19 mouse cellular contexts compared by ENCODE assay signal in genomic region chr5:53485934-53486475, GRCm38 (mm10). TPM values are rescaled to one million over a fixed set of nuclear protein-coding genes. Genes with fewer than 3 reads are reported as not detected.
DNase-seq lines count a peak whose midpoint lies in the region; ATAC-seq and TF ChIP-seq lines count a peak whose summit lies in the region.
"Had no signal": no experiment of that assay in that cellular context is flagged by ENCODE, and none has a peak within 500 bp of the region (broad histone marks: within the 10 kb centered on the region; RNA-seq: fewer than 3 reads in every experiment).

No protein-coding gene starts in this region.

- H3K36me3 ChIP-seq in lung, postnatal 0 days (ENCODE audit: insufficient read depth, low read length): no peaks in the 10 kb centered on the region
- no peaks in the 10 kb centered on the region for H3K36me3 ChIP-seq in macrophage (ENCODE audit: inconsistent target)
- H3K36me3 ChIP-seq: embryonic facial prominence, embryonic 15.5 days; forebrain, embryonic 10.5 days; liver, embryonic 12.5 days; neural tube, embryonic 13.5 days had no signal

- H3K9me3 ChIP-seq in lung, postnatal 0 days (ENCODE audit: low read length): no peaks in the 10 kb centered on the region
- H3K9me3 ChIP-seq: embryonic facial prominence, embryonic 15.5 days; forebrain, embryonic 10.5 days; liver, embryonic 12.5 days; neural tube, embryonic 13.5 days had no signal

- no peak overlapping the region for H3K27ac ChIP-seq in lung, postnatal 0 days (ENCODE audit: low read length)
- peak overlapping the region; percentile 51; the same call in 1 of the 2 replicates for H3K27ac ChIP-seq in macrophage
- H3K27ac ChIP-seq: embryonic facial prominence, embryonic 15.5 days; forebrain, embryonic 10.5 days; liver, embryonic 12.5 days; neural tube, embryonic 13.5 days had no signal

- no peak overlapping the region for H3K4me3 ChIP-seq in lung, postnatal 0 days (ENCODE audit: low read depth, low read length)
- no peak overlapping the region for H3K4me3 ChIP-seq in lung, adult 2 months (replicated peaks; ENCODE audit: extremely low read depth, low read depth, low read length)
- H3K4me3 ChIP-seq in macrophage (ENCODE audit: inconsistent target): no peak overlapping the region
- H3K4me3 ChIP-seq: embryonic facial prominence, embryonic 15.5 days; forebrain, embryonic 10.5 days; liver, embryonic 12.5 days; neural tube, embryonic 13.5 days had no signal

- TF ChIP-seq EP300 in lung, postnatal 0 days (IDR thresholded peaks at IDR 0.05): no peak

- H3K4me2 ChIP-seq in lung, postnatal 0 days (replicated peaks; ENCODE audit: low read depth, low read length): no peak overlapping the region
- H3K4me2 ChIP-seq: embryonic facial prominence, embryonic 15.5 days; liver, embryonic 12.5 days; neural tube, embryonic 13.5 days had no signal

- no peaks in the 10 kb centered on the region; the same call in 1 of the 2 replicates for H3K4me1 ChIP-seq in lung, postnatal 0 days (ENCODE audit: insufficient read depth, low read depth, low read length)
- H3K4me1 ChIP-seq in lung, adult 2 months (ENCODE audit: control insufficient read depth, insufficient read depth, low read length): peaks cover 4% of the 10 kb centered on the region
- H3K4me1 ChIP-seq: forebrain, embryonic 10.5 days; liver, embryonic 12.5 days had no signal

- H3K9ac ChIP-seq in lung, postnatal 0 days (replicated peaks; ENCODE audit: low read depth): no peak overlapping the region
- H3K9ac ChIP-seq: embryonic facial prominence, embryonic 15.5 days; forebrain, postnatal 0 days; liver, embryonic 12.5 days; neural tube, embryonic 13.5 days had no signal

- DNase-seq in gastrocnemius, postnatal 14 days: peak; percentile 53
- no peak for DNase-seq in gastrocnemius, postnatal 36 days
- DNase-seq in kidney, postnatal 10 days: peak; percentile 58
- DNase-seq in kidney, postnatal 25 days: no peak
- peak; percentile 10 for DNase-seq in lung, postnatal 0 days (ENCODE audit: low spot score)
- DNase-seq in lung, adult 2 months: no peak
- no peak for DNase-seq in layer of hippocampus, adult 9-11 months
- DNase-seq: cerebellum, adult 2 months; cerebellum, postnatal 36 days; forebrain, postnatal 0 days; kidney, postnatal 36 days; midbrain, embryonic 14.5 days; right cerebral cortex, adult 18-20 months; thymus, postnatal 25 days had no signal

- WGBS in lung, postnatal 0 days: 42% methylated on average over 9 of the region's 9 CpGs
- WGBS in lung, adult 2 months: 55% methylated on average over 9 of the region's 9 CpGs
- WGBS in macrophage (ENCODE audit: missing documents): 97% methylated on average over 9 of the region's 9 CpGs

- no peaks in the 10 kb centered on the region for H3K79me2 ChIP-seq in macrophage (ENCODE audit: inconsistent target)

- no peaks in the 10 kb centered on the region for H3K27me3 ChIP-seq in lung, postnatal 0 days (replicated peaks; ENCODE audit: insufficient read depth, low read length)
- H3K27me3 ChIP-seq: embryonic facial prominence, embryonic 15.5 days; liver, embryonic 12.5 days; neural tube, embryonic 13.5 days had no signal

- no peak for TF ChIP-seq CTCF in lung, postnatal 0 days (IDR thresholded peaks at IDR 0.05)
- no peak for TF ChIP-seq CTCF in lung, adult 2 months (IDR thresholded peaks at IDR 0.05; ENCODE audit: insufficient read depth, low read length)

- ATAC-seq in lung, postnatal 0 days: 0 out of 2 replicates have a peak, but pooled peaks have one; percentile 10
- ATAC-seq: forebrain, postnatal 0 days; liver, embryonic 12.5 days had no signal

- intact Hi-C loops in gastrocnemius, postnatal 14 days (cut with DNase I; ENCODE audit: low total_unique reads): no loop called here
- intact Hi-C loops in gastrocnemius, postnatal 36 days (cut with DNase I): no loop called here

- TF ChIP-seq POLR2A in lung, adult 2 months (IDR thresholded peaks at IDR 0.05; ENCODE audit: borderline replicate concordance, extremely low read depth, low read depth, low read length): no peak

RNA-seq across cellular contexts. Expression of gene Rbpj, which starts 20.1 kb away (rescaled TPM):
- total RNA-seq in gastrocnemius, postnatal 14 days (2021): 10 to 100 TPM; 22.1 to 22.5 TPM
- 10 to 100 TPM; 14.1 to 23.8 TPM for total RNA-seq in gastrocnemius, postnatal 36 days (2021)
- 22.7 and 22.9 TPM in 2 replicates for polyA plus RNA-seq in lung, postnatal 0 days (2015; fragmentation: Nextera tagmentation; extraction: Ambion mirVana)
- 15.2 and 17.5 TPM in 2 replicates for polyA plus RNA-seq in lung, adult 2 months (2012; rRNA removed)
- 100 to 1,000 TPM in 25 of 26 experiments, 10 to 100 TPM in 1; 85.3 to 805 (median 258) TPM for total RNA-seq in macrophage (2018; cell fraction: chromatin; rRNA removed)
- total RNA-seq in macrophage (2018; cell fraction: cytosol; rRNA removed): 100 to 1,000 TPM in 6 of 26 experiments, 10 to 100 TPM in 20; 45.2 to 178 (median 60.2) TPM
- 100 to 1,000 TPM; 101 to 429 (median 216) TPM for total RNA-seq in macrophage (2018; cell fraction: nucleus; rRNA removed)
- polyA plus RNA-seq in macrophage (2018): 31.2 to 90.6 TPM (median 32.9 TPM) in 3 replicates

Comparison
In these comparisons a context has a peak if more than half of its experiments do, and no peak if none do; other contexts are left out.
1. DNase-seq: peak in gastrocnemius, postnatal 14 days (single experiment), kidney, postnatal 10 days (single experiment) and lung, postnatal 0 days (single experiment); none in gastrocnemius, postnatal 36 days (0 of 2), kidney, postnatal 25 days (0 of 2), lung, adult 2 months (single experiment) and layer of hippocampus, adult 9-11 months (single experiment).